16 mouse cellular contexts compared by ENCODE assay signal in the genomic region with DNA sequence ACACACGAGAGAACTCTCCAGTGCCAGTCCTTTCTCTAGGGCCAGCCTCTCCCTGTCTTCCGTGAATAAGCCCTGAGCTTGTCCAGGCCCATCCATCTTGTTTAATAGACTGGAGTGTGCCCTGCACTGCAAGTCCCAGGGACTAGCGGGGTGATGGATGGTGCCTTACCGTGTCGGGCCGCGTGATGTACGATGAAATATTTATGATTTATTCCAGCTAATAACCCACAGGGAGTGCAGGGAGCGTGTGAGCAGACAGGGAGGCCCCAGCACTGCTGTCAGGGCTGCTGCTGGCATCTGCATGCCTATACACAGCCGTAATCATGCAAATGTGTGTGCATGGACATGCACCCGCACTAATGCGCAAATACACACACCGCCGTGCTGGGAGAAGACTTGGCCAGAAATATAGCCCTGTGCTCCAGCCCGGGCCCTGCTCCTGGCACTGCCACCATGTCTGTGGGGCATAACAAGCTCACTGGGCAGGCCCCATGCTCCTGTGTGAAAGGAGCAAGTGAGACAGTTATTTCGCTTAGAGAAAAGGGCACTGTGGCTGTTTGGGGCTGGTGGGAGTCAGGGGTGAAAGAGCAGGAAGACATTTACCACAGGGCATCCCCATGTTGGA. TPM values are rescaled to one million over a fixed set of nuclear protein-coding genes. Genes with fewer than 3 reads are reported as not detected.
DNase-seq lines count a peak whose midpoint lies in the region; ATAC-seq and TF ChIP-seq lines count a peak whose summit lies in the region.
"Had no signal": no experiment of that assay in that cellular context is flagged by ENCODE, and none has a peak within 500 bp of the region (broad histone marks: within the 10 kb centered on the region; RNA-seq: fewer than 3 reads in every experiment).

No protein-coding gene starts in this region.

- no peaks in the 10 kb centered on the region for H3K27me3 ChIP-seq in hindbrain, embryonic 12.5 days
- H3K27me3 ChIP-seq in midbrain, embryonic 15.5 days (replicated peaks) = no peaks in the 10 kb centered on the region
- H3K27me3 ChIP-seq: embryonic facial prominence, embryonic 15.5 days had no signal

- no peak for TF ChIP-seq CTCF in brain, embryonic 14.5 days (IDR thresholded peaks at IDR 0.05; ENCODE audit: borderline replicate concordance, extremely low read depth, insufficient read depth, insufficient read length)
- no peak for TF ChIP-seq CTCF in lung, adult 2 months (IDR thresholded peaks at IDR 0.05; ENCODE audit: insufficient read depth, low read length)

- peak overlapping the region; percentile 88 for H3K27ac ChIP-seq in hindbrain, embryonic 12.5 days
- peak overlapping the region; percentile 71 for H3K27ac ChIP-seq in midbrain, embryonic 15.5 days
- H3K27ac ChIP-seq: embryonic facial prominence, embryonic 15.5 days; liver, embryonic 15.5 days had no signal

- H3K4me1 ChIP-seq in hindbrain, embryonic 12.5 days = peaks cover 58% of the 10 kb centered on the region
- peaks cover 41% of the 10 kb centered on the region for H3K4me1 ChIP-seq in midbrain, embryonic 15.5 days
- H3K4me1 ChIP-seq in lung, adult 2 months (ENCODE audit: control insufficient read depth, insufficient read depth, low read length) = no peaks in the 10 kb centered on the region
- H3K4me1 ChIP-seq: liver, embryonic 15.5 days had no signal

- H3K36me3 ChIP-seq in hindbrain, embryonic 12.5 days = 0 out of 2 replicates have a peak, but pooled peaks cover 9% of the 10 kb centered on the region
- H3K36me3 ChIP-seq in midbrain, embryonic 15.5 days (replicated peaks) = no peaks in the 10 kb centered on the region
- H3K36me3 ChIP-seq: liver, embryonic 15.5 days had no signal

- peak; percentile 76 for ATAC-seq in hindbrain, embryonic 12.5 days (ENCODE audit: low FRiP score)
- ATAC-seq in midbrain, embryonic 15.5 days (replicated peaks) = peak; percentile 65

- H3K4me3 ChIP-seq in hindbrain, embryonic 12.5 days = no peak overlapping the region
- H3K4me3 ChIP-seq in midbrain, embryonic 15.5 days = no peak overlapping the region
- no peak overlapping the region for H3K4me3 ChIP-seq in lung, adult 2 months (replicated peaks; ENCODE audit: extremely low read depth, low read depth, low read length)
- H3K4me3 ChIP-seq: embryonic facial prominence, embryonic 15.5 days; liver, embryonic 15.5 days had no signal

- 66% methylated on average over 16 of the region's 16 CpGs for WGBS in hindbrain, embryonic 12.5 days
- 63% methylated on average over 16 of the region's 16 CpGs for WGBS in midbrain, embryonic 15.5 days
- WGBS in lung, adult 2 months = 86% methylated on average over 16 of the region's 16 CpGs

- DNase-seq in embryo, embryonic 10 days (ENCODE audit: low spot score) = peak; percentile 18
- no peak for DNase-seq in embryo, embryonic 11 days
- DNase-seq in brain, embryonic 14.5 days (ENCODE audit: low read depth) = peak; percentile 55
- DNase-seq in thymus, adult 18-20 months = no peak
- DNase-seq in lung, adult 2 months = no peak
- DNase-seq in spleen, postnatal 14 days (ENCODE audit: low spot score in 2 of 2) = no peak
- DNase-seq: gastrocnemius, postnatal 25 days; lung, postnatal 14 days; retina, postnatal 1 day; right cerebral cortex, postnatal 4 days; thymus, adult 2 months had no signal

- H3K9me3 ChIP-seq in hindbrain, embryonic 12.5 days (replicated peaks) = no peaks in the 10 kb centered on the region
- no peaks in the 10 kb centered on the region for H3K9me3 ChIP-seq in midbrain, embryonic 15.5 days
- H3K9me3 ChIP-seq: embryonic facial prominence, embryonic 15.5 days; liver, embryonic 15.5 days had no signal

- H3K4me2 ChIP-seq in hindbrain, embryonic 12.5 days (replicated peaks) = no peak overlapping the region
- no peak overlapping the region for H3K4me2 ChIP-seq in midbrain, embryonic 15.5 days
- H3K4me2 ChIP-seq: embryonic facial prominence, embryonic 15.5 days; liver, embryonic 15.5 days had no signal

- no peak for TF ChIP-seq POLR2A in brain, embryonic 14.5 days (IDR thresholded peaks at IDR 0.05; ENCODE audit: borderline replicate concordance, extremely low read depth, insufficient read depth, insufficient read length, poor library complexity, severe bottlenecking)
- TF ChIP-seq POLR2A in lung, adult 2 months (IDR thresholded peaks at IDR 0.05; ENCODE audit: borderline replicate concordance, extremely low read depth, low read depth, low read length) = no peak

- H3K9ac ChIP-seq in hindbrain, embryonic 12.5 days = peak overlapping the region; percentile 15; the same call in 1 of the 2 replicates
- H3K9ac ChIP-seq in midbrain, embryonic 15.5 days = no peak overlapping the region
- H3K9ac ChIP-seq: embryonic facial prominence, embryonic 15.5 days; liver, embryonic 15.5 days had no signal

RNA-seq across cellular contexts. Expression of gene Cdh15, which starts 35.8 kb away (rescaled TPM):
- 1.0 and 1.2 TPM in 2 replicates for polyA plus RNA-seq in brain, embryonic 14.5 days (2012; rRNA removed)
- 1.9 and 6.1 TPM in 2 replicates for polyA plus RNA-seq in hindbrain, embryonic 12.5 days (2016; fragmentation: Nextera tagmentation; extraction: Ambion mirVana)
- 2.0 and 2.1 TPM in 2 replicates for polyA plus RNA-seq in midbrain, embryonic 15.5 days (2015; fragmentation: Nextera tagmentation; extraction: Ambion mirVana)
- polyA plus RNA-seq in lung, adult 2 months (2012; rRNA removed) = 0.03 and 0.37 TPM in 2 replicates
- polyA plus RNA-seq: heart, postnatal 0 days had no signal

RNA-seq across cellular contexts. Expression of gene Acsf3, which starts 36.7 kb away (rescaled TPM):
- polyA plus RNA-seq in brain, embryonic 14.5 days (2012; rRNA removed) = 18.9 and 19.5 TPM in 2 replicates
- polyA plus RNA-seq in hindbrain, embryonic 12.5 days (2016; fragmentation: Nextera tagmentation; extraction: Ambion mirVana) = 15.1 and 17.6 TPM in 2 replicates
- polyA plus RNA-seq in midbrain, embryonic 15.5 days (2015; fragmentation: Nextera tagmentation; extraction: Ambion mirVana) = 16.4 and 18.3 TPM in 2 replicates
- polyA plus RNA-seq in lung, adult 2 months (2012; rRNA removed) = 16.3 and 17.7 TPM in 2 replicates

Comparison
In these comparisons a context has a peak if more than half of its experiments do, and no peak if none do; other contexts are left out.
1. DNase-seq: peak in embryo, embryonic 10 days (single experiment) and brain, embryonic 14.5 days (single experiment); none in embryo, embryonic 11 days (single experiment), thymus, adult 18-20 months (0 of 2), lung, adult 2 months (single experiment) and spleen, postnatal 14 days (0 of 2).